Mouse (Mus musculus) c-Kit-positive CD71-positive TER-119-positive erythroid progenitor cells, embryonic 14.5 days (primary cell): ENCODE measurements at regions not wholly inside any gene's neighbourhood (a gene's known extent, or its start where the extent isn't known, plus 50 kb on each side); places are given as distances from the start of the nearest gene placed in this dataset.
"Not testable (repeated sequence)": the region's sequence is repeated elsewhere in the genome, so short reads cannot be mapped to it uniquely, and the experiment has no call there.

Experiments used
- DNase-seq: peaks from one replicate; pipeline ENCODE4 v3.0.0-alpha.2; 2013; ENCODE audit warnings: low spot score

DNA sequence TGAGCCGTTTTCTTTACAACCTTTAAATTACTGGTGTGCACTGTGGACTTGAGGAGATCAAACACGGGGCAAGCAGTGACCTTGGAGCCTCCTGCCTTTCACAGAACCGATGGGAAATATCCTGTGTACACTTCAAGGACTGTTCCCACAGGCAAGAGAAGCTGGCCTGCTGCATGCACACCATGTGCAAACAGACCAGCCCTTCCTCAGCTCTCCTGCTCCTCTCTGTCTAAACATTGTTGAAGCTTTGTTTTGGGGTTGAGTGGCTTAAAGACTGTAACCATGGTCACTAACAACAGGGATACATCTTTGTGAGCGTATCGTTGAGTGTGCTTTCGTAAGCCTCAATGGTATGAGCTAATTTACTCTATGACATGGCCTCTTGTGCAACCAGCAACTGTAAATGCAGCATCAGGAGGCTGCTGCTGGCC is 50.2 kb upstream of the Agps start:
- DNase-seq: no peak

DNA sequence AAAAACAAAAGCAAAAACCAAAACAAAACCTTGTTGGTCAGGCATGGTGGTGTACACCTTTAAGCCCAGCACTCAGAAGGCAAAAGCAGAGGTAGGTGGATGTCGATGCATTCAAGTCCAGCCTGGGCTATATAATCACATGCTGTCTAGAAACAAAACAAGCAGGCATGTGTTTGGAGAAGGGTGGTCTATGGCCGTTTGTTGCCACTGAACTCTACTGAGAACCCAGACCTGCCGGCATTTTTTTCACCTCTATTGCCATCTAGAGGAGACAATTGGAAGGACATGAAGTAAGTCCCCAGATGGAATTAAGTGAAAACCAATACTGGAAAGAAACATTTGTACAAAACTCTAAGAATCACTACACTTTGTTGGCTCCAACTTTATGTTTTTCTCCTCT is 50.9 kb upstream of the Agps start:
- peak; percentile 58 for DNase-seq

DNA sequence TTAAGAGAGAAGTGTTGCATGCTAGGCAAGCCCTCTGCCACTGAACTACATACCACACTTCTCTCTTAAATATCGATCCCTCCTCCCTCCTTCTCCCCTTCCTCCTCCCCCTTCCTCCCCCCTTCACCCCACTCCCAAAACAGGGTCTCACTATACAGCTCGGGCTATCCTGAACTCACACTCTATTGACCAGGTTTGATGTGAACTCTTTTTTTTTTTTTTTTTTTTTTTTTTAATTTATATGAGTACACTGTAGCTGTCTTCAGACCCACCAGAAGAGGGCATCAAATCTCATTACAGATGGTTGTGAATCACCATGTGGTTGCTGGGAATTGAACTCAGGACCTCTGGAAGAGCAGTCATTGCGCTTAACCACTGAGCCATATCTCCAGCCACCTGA is 53.3 kb upstream of the Agps start:
- DNase-seq: not testable (repeated sequence)

DNA sequence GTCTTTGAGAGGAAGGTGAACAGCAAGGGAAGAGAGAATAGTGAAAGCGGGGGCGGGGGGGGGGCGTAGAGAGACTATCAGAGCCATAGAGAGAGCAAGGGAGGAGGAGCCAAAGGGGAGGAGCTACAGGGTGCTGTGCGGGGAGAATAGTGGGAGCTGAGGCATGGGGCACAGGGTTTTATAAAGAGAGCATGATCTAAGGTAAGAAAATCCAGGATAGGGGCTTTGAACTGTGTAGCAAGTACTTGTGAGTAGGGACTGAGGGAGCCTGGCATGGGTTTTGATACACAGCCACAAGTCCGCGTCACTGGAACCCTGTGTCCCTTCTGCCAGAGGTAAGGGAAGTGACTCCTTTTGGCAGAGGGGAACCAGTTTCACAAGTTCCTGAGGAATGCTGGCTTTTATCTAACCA is 54.9 kb upstream of the Agps start:
- peak; percentile 54 for DNase-seq

DNA sequence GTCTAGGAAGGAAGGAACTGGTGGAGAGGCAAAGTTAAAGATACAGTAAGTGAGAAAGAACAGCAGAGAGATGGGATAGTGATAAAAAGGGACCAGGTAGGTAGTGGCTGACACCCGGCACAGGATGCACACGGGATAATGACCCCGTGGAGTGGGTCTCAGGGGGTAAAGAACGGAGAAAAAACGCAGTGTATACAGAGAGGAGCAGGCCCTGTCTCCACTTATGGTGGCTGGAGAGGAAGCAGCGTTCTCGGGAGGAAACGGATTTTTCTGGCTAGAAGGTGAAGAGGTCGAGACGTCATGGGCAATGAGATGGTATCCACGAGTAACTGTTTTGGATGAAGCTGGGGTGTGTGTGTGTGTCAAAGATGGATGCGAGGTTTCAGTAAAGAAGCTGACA is 55.4 kb upstream of the Agps start:
- DNase-seq: no peak

DNA sequence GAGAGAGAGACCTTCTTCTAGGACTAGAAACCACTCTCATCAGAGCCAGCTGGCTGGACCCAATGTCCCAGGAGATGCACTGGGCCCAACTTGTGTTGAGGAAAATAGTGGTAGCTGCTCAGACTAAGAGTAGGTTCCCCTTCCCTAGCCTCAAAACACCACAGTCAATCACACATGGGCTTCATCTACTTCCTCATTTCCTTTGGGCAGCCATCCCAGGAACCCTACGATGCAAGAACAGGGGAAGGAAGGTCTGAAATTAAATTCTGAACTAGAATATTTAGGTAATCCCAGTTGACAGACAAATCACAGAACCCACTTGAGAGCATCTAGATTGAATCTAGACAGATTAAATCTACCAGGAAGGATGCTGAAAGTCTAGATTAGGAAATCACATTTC is 56.8 kb upstream of the Agps start:
- no peak for DNase-seq

DNA sequence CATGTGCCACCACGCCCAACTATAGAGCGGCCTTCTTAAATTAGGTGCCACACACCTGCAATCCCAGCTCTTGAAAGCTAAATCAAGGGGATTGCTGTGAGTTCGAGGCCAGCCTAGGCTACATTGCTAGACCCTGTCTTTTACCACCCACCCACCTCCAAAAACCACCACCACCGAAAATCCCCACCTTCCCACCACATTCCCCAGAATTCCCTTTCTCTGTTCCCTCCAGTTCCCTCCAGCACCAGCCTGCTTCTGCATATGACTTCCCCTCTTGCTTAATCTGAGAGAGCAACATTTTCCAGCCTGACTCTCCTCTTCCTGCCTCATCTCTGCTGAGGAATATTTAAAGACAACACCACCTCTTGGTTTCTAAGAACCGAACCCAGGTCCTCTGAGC is 58.5 kb upstream of the Agps start:
- DNase-seq: no peak

DNA sequence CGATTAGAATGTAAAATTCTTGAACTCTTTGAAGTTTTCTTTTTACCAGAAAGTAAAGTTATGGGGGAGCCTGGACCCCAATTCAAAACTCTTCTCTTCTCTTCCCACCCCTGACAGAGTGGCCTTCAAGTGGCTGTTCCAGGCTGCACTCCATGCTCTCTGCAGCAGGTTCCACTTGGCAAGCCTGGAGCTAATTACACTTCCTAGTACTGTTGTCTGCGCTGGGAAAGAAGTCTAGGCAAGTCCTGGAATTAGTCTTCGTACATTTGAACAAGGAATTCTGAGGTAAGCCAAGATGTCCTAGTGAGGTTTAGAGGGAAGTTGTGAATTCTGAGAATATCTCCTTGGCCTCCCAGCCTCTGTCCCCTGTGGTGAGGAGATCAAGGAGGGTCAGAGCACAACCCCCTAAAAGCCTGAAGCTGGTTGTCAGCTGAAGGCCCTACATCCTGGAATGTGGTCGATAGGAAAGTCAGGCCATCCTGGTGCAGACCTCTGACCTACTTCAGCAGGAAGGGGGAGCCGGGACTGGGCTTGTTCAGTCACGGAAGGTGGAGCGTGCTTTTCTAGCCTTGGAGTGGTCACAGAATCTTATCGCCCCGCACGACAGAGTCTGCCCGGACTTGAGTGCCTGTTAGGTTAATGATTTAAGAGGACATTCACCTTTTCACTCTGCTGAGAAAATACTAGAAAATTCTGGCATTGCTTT is 59.6 kb upstream of the Agps start:
- no peak for DNase-seq

DNA sequence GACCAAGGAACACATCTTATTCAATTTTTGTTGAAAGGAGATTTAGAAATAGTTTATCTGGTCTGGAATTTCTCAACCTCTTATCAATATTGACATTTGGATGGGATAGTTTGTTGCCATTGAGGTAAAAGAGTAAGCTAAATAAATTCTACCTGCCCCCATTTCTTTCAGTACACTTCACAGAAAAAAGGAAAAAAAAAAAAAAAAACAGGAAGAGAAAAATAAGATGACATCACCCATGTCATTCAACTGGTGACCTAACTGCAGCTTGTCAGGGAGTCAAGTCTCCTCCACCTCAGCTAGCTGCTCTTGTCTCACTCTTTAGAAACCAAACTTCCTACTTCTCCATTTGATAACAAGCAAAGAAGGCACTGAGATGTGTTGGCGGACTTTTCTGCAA is 61.3 kb upstream of the Agps start:
- no peak for DNase-seq

DNA sequence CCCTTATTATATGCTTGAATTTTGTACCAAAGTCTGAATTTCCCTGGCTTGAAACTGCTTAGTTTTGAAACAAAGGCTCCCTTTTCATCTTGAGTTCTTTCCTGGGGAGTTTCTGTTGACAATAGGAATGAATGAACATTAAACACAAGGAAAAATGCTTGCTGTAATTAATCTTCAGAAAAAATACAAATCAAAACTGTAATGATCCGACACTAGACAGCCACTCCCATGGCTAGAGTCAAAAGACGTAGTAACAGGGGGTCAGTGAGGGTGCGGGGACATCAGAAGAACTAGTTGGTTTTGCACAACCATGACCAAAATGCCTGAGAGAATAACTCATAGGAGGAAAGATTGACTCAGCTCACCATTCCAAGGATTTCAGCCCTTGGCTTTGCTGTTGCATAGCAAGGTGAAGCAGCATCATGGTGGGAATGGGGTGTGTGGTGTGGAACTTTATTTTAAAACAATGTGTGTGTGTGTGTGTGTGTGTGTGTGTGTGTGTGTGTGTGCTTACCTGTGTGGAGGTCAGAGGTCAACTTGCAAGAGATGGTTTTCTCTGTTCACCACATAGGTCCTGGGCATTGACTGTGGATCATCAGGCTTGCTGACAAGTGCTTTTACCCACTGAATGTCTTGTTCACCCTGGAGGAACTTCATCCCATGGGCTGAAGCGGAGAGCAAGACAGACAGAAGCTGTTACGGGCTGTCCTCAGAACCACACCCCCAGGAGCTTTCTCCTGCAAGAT is 63.2 kb upstream of the Agps start:
- DNase-seq: no peak

DNA sequence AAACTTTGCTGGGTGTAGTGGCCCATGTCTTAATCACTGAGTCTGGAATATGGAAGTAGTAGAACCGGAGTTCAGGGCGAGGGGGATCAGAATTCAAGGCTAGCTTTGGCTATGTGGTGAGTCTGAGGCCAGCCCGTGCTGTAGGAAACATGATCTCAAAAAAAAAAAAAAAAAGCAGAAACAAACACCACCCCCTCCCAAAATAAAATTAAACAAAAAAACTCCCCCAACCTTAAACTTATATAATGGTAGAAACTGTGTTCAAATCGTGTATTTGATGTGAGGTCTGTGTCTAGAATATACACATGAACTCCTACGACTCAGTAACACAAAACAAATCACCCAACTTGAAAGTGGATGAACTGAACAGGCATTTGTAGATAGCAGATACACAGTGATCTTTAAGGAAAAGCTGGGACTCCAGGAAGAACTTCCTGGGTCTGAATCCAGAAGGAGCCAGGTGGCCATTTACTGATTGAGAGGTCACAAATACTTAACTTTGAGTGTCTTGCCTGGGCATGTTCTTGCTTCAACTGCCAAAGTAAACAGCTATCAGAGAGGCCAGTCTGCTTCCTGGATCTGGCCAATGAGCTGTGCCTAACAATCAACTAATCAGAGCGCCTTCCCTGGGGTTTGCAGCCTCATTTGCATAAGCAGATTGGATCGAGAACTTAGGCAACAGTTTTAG is 63.6 kb upstream of the Nfe2l2 start:
- peak; percentile 68 for DNase-seq

DNA sequence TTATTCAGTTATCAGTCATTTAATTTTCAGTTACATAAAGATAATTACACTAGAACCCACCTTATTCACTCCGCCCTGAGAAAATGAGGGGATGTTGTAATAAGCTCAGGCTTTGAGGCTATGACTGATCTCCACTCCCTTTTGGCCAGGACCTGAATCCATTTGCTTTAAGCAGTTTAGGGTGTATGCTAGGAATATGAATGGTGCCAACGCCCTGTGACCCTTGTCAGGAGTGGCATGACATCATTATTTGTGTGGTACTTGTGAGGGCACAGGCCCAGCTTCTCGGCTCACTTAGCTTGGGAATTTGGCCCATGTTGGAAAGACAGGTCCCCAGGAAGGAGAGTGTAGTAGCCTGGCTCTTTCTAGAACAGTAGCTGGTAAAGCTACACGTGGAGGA is 61.0 kb upstream of the Nfe2l2 start:
- no peak for DNase-seq

DNA sequence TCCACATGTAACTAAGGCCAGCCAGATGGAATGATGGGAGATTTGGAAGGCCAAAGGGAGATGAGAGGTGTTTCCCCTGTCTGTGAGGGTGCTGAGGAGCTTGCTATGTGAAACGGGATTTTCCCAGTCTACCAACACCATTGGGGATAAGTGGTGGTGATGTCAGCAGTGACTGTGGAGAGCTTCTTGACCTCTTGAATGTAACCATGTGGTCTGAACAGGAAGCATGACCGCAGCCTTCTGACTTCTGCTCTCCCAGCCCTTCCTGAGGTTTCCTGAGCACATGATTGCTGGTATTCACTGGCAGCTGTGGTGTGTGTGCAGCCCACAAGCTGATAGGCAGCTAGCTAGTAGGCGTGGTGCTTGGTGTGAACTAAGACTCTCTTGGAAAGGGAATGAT is 58.8 kb upstream of the Nfe2l2 start:
- DNase-seq: no peak

DNA sequence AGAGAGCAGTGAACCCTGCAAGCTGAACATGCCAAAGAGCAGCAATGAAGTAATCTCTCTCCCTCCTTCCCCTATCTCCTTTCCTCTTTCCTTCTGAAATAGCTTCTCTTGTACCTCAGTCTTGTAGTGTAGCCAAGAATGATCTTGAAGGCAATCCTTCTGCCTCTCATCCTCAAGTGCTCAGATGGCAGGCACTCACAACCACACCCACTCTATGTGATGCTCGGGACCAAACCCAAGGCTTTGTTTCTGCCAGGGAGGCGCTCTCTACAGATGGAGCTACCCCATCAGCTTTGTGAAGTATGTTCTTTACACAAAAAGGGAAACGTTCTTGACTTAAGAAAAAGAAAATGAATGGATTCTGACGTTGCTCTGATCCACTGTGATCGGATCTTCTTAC is 57.6 kb upstream of the Nfe2l2 start:
- no peak for DNase-seq

DNA sequence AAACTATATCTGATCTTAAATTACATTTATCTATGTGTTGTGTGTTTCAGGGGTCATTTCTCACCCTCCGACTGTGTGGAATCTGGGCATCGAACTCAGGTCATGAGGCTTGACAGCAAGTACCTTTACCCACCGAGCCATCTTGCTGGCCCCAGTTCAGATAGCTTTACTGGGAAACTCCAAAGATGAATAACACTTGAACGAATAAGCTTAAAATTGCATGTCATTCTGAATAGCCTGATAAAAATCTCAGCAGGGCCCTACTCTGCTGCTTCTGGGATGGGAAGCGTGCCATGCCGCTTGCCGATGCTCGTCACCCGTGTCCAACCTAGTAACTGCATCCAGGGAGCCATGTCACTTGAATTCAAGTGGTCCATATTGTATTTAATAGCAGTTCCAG is 57.2 kb upstream of the Nfe2l2 start:
- no peak for DNase-seq

DNA sequence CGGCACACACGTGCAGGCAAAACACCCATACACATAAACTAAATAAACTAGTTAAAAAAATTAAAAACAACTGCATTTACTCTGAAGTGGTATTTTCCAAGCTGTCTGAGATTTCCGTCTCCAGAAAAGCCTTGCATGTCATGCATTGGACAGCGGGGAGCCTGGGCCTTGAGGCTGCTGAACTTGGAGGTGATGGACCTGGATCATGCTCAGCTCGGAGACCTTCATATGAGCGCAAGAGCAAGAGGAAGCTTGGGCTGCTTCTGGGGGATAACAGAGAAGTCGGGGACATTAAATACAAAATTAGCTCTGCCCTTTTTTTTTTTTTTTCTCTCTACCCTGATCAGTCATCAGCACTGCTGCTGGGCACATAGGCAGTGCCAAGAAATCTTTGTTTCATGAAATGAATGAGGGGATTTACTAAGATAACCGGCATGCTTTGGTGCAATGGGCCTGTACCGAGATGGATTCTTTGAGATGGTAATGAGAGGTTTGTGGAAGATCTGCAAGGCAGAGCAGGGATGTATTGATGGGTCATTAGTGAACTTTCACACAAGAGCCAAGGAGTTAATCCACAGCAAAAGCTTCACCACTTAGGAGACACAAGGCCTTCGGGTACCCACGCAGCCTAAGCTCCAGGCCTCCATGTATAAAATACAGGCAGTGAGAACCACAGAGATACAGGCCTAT is 54.9 kb upstream of the Nfe2l2 start:
- DNase-seq: no peak

DNA sequence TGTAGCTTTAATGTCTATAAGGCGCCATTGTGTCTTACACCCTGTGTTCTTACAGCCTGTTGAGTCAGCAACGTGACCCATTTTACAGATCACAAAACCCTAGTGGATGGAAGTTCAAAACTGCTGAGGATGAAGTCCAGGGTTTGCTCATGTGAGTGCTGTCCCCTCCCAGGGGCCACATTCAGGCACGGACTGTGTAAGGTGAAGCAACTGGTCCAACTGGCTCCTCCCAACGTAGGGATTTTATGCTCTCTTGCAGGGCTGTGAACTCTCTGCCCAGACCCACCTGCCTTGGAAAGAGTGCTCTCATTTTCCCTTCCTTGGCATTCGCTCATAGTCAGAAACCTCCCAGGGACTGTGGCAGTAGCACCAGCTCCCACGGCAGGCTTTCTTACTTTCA is 53.8 kb upstream of the Nfe2l2 start:
- DNase-seq: no peak

DNA sequence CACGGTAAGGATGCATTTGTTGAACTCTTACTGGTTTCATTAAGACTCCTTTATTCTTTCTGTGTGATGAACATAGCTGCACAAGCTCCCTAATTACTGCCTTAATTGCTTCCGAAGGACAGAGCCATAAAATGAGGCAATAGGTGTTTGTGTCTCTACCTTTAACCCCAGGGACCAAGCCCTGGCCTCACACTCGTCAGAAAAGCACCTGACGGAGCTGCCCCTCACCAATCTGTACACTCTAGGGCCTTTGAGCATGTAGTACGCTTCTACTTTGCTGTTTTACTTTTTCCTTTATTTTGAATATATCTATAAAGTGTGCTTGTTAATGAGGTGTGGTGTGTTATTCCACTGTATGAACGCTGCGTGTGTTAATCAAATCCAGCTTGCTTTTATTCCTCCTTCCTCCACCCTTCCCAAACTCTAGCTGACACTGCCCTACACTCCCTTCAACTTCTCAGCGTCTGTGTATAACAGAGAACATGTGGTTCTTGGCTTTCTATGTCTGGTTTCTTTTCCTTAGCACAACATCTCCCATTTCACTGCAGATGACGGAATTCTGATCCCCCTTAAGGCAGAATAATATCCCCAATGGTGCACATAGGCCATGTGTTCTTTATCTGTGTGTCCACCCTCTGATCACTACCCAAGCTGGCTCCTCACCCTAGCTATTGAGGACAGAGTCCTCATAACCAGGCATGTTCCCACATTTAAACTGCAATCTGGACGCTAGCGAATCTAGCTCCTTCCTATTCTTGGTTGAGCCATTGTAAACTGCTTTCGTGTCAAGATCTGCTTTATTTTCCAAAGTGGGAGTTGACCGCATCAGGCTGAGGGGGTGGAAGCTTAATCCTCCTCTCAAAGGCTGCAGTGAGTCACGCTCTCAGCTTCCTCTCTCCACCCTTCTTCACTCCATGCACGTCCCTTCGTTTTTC is 52.5 kb upstream of the Nfe2l2 start:
- DNase-seq: no peak

DNA sequence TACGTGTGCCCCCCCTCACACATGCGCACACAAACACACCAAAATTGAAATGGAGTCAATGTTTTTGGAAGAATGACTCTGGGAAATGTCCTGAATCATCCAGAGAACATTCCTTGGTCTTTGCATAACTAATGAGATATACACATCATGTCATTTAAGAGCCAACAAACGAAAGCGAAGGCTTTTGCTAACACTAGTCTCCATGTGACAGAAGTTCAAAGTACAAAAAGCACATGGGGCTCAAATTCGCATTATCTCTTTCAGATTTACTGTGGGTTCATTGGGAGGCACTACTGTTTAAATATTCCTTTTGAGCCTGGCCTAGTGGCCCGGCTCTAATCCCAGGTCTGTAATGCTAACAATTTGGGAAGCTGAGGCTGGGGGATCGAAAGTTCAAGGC is 50.2 kb upstream of the Nfe2l2 start:
- no peak for DNase-seq
